Mouse (Mus musculus) spleen, adult 2 months (tissue): ENCODE measurements around the gene 2010300C02Rik. TPM values are rescaled to one million over a fixed set of nuclear protein-coding genes. Genes with fewer than 3 reads are reported as not detected.

Source experiments
- DNase-seq, 2 experiments: peaks; one replicate each; pipeline versions ENCODE4 v3.0.0 to v3.0.0-alpha.2; 2012 to 2021; ENCODE audit warnings: low spot score in 2 of 2, low read depth in 1 of 2
- H3K27ac ChIP-seq: fragments of 200-500 bp; 2 replicates; pipeline ENCODE4 v1.5.1; 2012; ENCODE audit warnings: low read length, inconsistent platforms; ENCODE audit not compliant: insufficient read depth
- H3K27me3 ChIP-seq: fragments of 200-500 bp; 2 replicates; pipeline ENCODE4 v1.6.1; 2012; ENCODE audit warnings: mild to moderate bottlenecking, moderate library complexity, low read length, inconsistent platforms; ENCODE audit not compliant: control insufficient read depth, insufficient read depth
- H3K36me3 ChIP-seq: fragments of 200-500 bp; 2 replicates; pipeline ENCODE4 v1.6.1; 2012; ENCODE audit warnings: mild to moderate bottlenecking, low read length, inconsistent platforms; ENCODE audit not compliant: control insufficient read depth, insufficient read depth
- H3K4me1 ChIP-seq: fragments of 200-500 bp; 2 replicates; pipeline ENCODE4 v1.6.1; 2011; ENCODE audit warnings: inconsistent platforms; ENCODE audit not compliant: control insufficient read depth, insufficient read depth, insufficient read length
- H3K4me3 ChIP-seq: fragments of 200-500 bp; 2 replicates; pipeline ENCODE4 v1.5.1; 2011; ENCODE audit warnings: mild to moderate bottlenecking, inconsistent platforms; ENCODE audit not compliant: insufficient read depth, insufficient read length; ENCODE audit errors: extremely low read depth
- CTCF ChIP-seq: fragments of 200-500 bp; IDR thresholded peaks from 2 replicates; pipeline ENCODE4 v1.5.1; 2011; ENCODE audit warnings: mild to moderate bottlenecking, inconsistent platforms; ENCODE audit not compliant: insufficient read depth, insufficient read length, insufficient replicate concordance; ENCODE audit errors: extremely low read depth
- POLR2A ChIP-seq: fragments of 200-500 bp; IDR thresholded peaks from 2 replicates; pipeline ENCODE4 v1.6.1; 2011; ENCODE audit warnings: low read depth, low read length, inconsistent platforms
- WGBS: fragments of 180-500 bp; shearing (Covaris S2); methylation state at CpG from one replicate; pipeline ENCODE4 v1.1.7; 2018; 5-methylcytosine and 5-hydroxymethylcytosine counted together
- polyA plus RNA-seq: library from polyadenylated mRNA; depleted of rRNA; stranded (reverse); fragments of >200 nt; gene quantifications from 2 replicates; pipeline ENCODE4 v1.2.3, GENCODE M21; 2012

2010300C02Rik gene
- polyA plus RNA-seq, 1 experiment: 0.96 TPM

GRCm38 (mm10) chr1:37583795-37584464 lies 136.0 kb downstream of the 2010300C02Rik start:
- Histone ChIP-seq H3K4me3 (no peak overlapping the region), H3K4me1 (peaks cover 10% of the 10 kb centered on the region; the same call in 1 of the 2 replicates), H3K27me3 (no peaks in the 10 kb centered on the region), H3K27ac (no peak overlapping the region), H3K36me3 (no peaks in the 10 kb centered on the region)
- WGBS: 74% methylated on average over 9 of the region's 9 CpGs
- no peak for DNase-seq
- TF ChIP-seq POLR2A (no peak), CTCF (no peak)

- H3K4me3 ChIP-seq: no peak overlapping the region
- no peaks in the 10 kb centered on the region for H3K27me3 ChIP-seq
- H3K4me1 ChIP-seq: peaks cover 10% of the 10 kb centered on the region; the same call in 1 of the 2 replicates
- DNase-seq: no peak
- 90% methylated on average over 8 of the region's 8 CpGs for WGBS
- no peak overlapping the region for H3K27ac ChIP-seq
- TF ChIP-seq CTCF (no peak), POLR2A (no peak)
- no peaks in the 10 kb centered on the region for H3K36me3 ChIP-seq
Observed at GRCm38 (mm10) chr1:37583167-37583566, 136.7 kb downstream of the 2010300C02Rik start.

GRCm38 (mm10) chr1:37579686-37580085 lies 140.2 kb downstream of the 2010300C02Rik start:
- H3K27ac ChIP-seq: no peak overlapping the region
- no peaks in the 10 kb centered on the region for H3K36me3 ChIP-seq
- H3K4me3 ChIP-seq: no peak overlapping the region
- WGBS: 94% methylated on average over 13 of the region's 13 CpGs
- H3K4me1 ChIP-seq: no peaks in the 10 kb centered on the region
- no peak for DNase-seq
- no peak for TF ChIP-seq POLR2A
- TF ChIP-seq CTCF: no peak
- H3K27me3 ChIP-seq: no peaks in the 10 kb centered on the region

GRCm38 (mm10) chr1:37572528-37573272 lies 147.2 kb downstream of the 2010300C02Rik start:
- WGBS: 86% methylated on average over 10 of the region's 10 CpGs
- H3K4me1 ChIP-seq: no peaks in the 10 kb centered on the region
- TF ChIP-seq CTCF (no peak), POLR2A (no peak)
- no peaks in the 10 kb centered on the region for H3K36me3 ChIP-seq
- H3K4me3 ChIP-seq: no peak overlapping the region
- no peaks in the 10 kb centered on the region for H3K27me3 ChIP-seq
- no peak for DNase-seq
- H3K27ac ChIP-seq: no peak overlapping the region

GRCm38 (mm10) chr1:37568379-37568778 lies 151.5 kb downstream of the 2010300C02Rik start:
- WGBS: 95% methylated on average over 1 of the region's 1 CpGs
- Histone ChIP-seq H3K4me3 (no peak overlapping the region), H3K4me1 (peaks cover 5% of the 10 kb centered on the region), H3K36me3 (no peaks in the 10 kb centered on the region), H3K27me3 (no peaks in the 10 kb centered on the region), H3K27ac (no peak overlapping the region)
- DNase-seq: no peak
- TF ChIP-seq CTCF (no peak), POLR2A (no peak)

- WGBS: 33% methylated on average over 4 of the region's 4 CpGs
- no peak for TF ChIP-seq POLR2A
- no peak for TF ChIP-seq CTCF
- Histone ChIP-seq H3K4me1 (peaks cover 5% of the 10 kb centered on the region), H3K4me3 (no peak overlapping the region), H3K27ac (no peak overlapping the region), H3K27me3 (no peaks in the 10 kb centered on the region), H3K36me3 (no peaks in the 10 kb centered on the region)
- no peak for DNase-seq
Observed at GRCm38 (mm10) chr1:37566754-37567153, 153.1 kb downstream of the 2010300C02Rik start.

- H3K27ac ChIP-seq: no peak overlapping the region
- no peaks in the 10 kb centered on the region for H3K36me3 ChIP-seq
- 33% methylated on average over 2 of the region's 2 CpGs for WGBS
- no peak for DNase-seq
- TF ChIP-seq CTCF (no peak), POLR2A (no peak)
- no peaks in the 10 kb centered on the region for H3K27me3 ChIP-seq
- peaks cover 5% of the 10 kb centered on the region for H3K4me1 ChIP-seq
- H3K4me3 ChIP-seq: no peak overlapping the region
Observed at GRCm38 (mm10) chr1:37566344-37566743, 153.5 kb downstream of the 2010300C02Rik start.
